Comparison of ENCODE assay signal across 16 mouse cellular contexts in the genomic region with DNA sequence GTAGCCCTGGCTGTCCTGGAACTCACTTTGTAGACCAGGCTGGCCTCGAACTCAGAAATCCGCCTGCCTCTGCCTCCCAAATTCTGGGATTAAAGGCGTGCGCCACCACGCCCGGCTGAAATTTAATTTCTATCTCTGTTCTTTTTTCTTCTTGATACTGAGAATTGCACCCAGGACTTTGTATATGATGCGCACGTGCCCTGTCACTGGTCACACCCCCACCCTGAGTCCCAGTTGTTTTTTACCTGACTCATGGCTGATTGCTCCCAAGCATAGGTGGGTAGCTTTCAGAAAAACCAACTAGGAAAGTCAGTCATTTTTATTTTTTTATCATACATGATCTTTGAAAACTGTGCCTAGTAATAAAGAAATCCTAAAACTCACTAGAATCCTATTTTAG.
"Had no signal": no experiment of that assay in that cellular context is flagged by ENCODE, and none has a peak within 500 bp of the region (broad histone marks: within the 10 kb centered on the region; RNA-seq: fewer than 3 reads in every experiment).

No protein-coding gene starts in this region.

- H3K9ac ChIP-seq: neural tube, embryonic 13.5 days; neural tube, embryonic 15.5 days; stomach, embryonic 15.5 days had no signal

- H3K4me2 ChIP-seq: neural tube, embryonic 13.5 days; neural tube, embryonic 15.5 days; stomach, embryonic 15.5 days had no signal

- DNase-seq: retina, postnatal 1 day; right cerebral cortex, adult 18-20 months; right cerebral cortex, postnatal 14 days; right cerebral cortex, postnatal 25 days; right cerebral cortex, postnatal 4 days; spleen, adult 18-20 months; thymus, adult 18-20 months; thymus, adult 2 months; thymus, postnatal 14 days; thymus, postnatal 25 days; thymus, postnatal 36 days; thymus, postnatal 4 days had no signal

- H3K9me3 ChIP-seq: neural tube, embryonic 13.5 days; neural tube, embryonic 15.5 days; stomach, embryonic 15.5 days had no signal

- H3K27me3 ChIP-seq: neural tube, embryonic 13.5 days; neural tube, embryonic 15.5 days; stomach, embryonic 15.5 days had no signal

- H3K27ac ChIP-seq: neural tube, embryonic 13.5 days; neural tube, embryonic 15.5 days; stomach, embryonic 15.5 days; stomach, postnatal 0 days had no signal

- H3K4me1 ChIP-seq: neural tube, embryonic 13.5 days; neural tube, embryonic 15.5 days; stomach, embryonic 15.5 days had no signal

- H3K4me3 ChIP-seq: neural tube, embryonic 13.5 days; neural tube, embryonic 15.5 days; stomach, embryonic 15.5 days had no signal
